Mouse (Mus musculus) heart, postnatal 0 days (tissue): Measurements from ENCODE around the gene Prkca. TPM values are rescaled to one million over a fixed set of nuclear protein-coding genes. Genes with fewer than 3 reads are reported as not detected.

ENCODE experiments used
- ATAC-seq: fragments of 200-750 bp; cut with Nextera tagmentation; 2 replicates; pipeline ENCODE4 v1.8.0; 2017; ENCODE audit warnings: low read depth, moderate number of reproducible peaks, moderate library complexity; ENCODE audit not compliant: insufficient read depth
- DNase-seq: peaks from one replicate; pipeline ENCODE4 v3.0.0-alpha.2; 2016; ENCODE audit warnings: low spot score
- H3K27ac ChIP-seq: fragments of 300-500 bp; sonication (generic); 2 replicates; pipeline ENCODE4 v1.5.1; 2014; ENCODE audit warnings: low read depth, mild to moderate bottlenecking
- H3K27me3 ChIP-seq: fragments of 300-500 bp; sonication (generic); 2 replicates; pipeline ENCODE4 v1.6.1; 2014; ENCODE audit warnings: low read length, mixed read lengths; ENCODE audit not compliant: control insufficient read depth, insufficient read depth
- H3K36me3 ChIP-seq: fragments of 300-500 bp; sonication (generic); replicated peaks from 2 replicates; pipeline ENCODE4 v1.6.1; 2014; ENCODE audit warnings: low read length, mixed read lengths; ENCODE audit not compliant: control insufficient read depth, insufficient read depth
- H3K4me1 ChIP-seq: fragments of 300-500 bp; sonication (generic); 2 replicates; pipeline ENCODE4 v1.6.1; 2014; ENCODE audit warnings: antibody characterized with exemption; ENCODE audit not compliant: control insufficient read depth, insufficient read depth
- H3K4me2 ChIP-seq: fragments of 300-500 bp; sonication (generic); 2 replicates; pipeline ENCODE4 v1.6.1; 2014; ENCODE audit warnings: low read depth, mild to moderate bottlenecking, low read length, moderate library complexity
- H3K4me3 ChIP-seq: fragments of 300-500 bp; sonication (generic); 2 replicates; pipeline ENCODE4 v1.5.1; 2014; ENCODE audit warnings: low read depth, low read length
- H3K9ac ChIP-seq: fragments of 300-500 bp; sonication (generic); replicated peaks from 2 replicates; pipeline ENCODE4 v1.6.1; 2014; ENCODE audit warnings: low read depth, low read length, mixed read lengths
- H3K9me3 ChIP-seq: fragments of 300-500 bp; sonication (generic); replicated peaks from 2 replicates; pipeline ENCODE4 v1.6.1; 2016; ENCODE audit warnings: low read length; ENCODE audit not compliant: control insufficient read depth
- CTCF ChIP-seq: IDR thresholded peaks from 2 replicates; pipeline ENCODE4 v1.5.1; 2016; ENCODE audit warnings: antibody characterized with exemption, control low read depth, low read depth
- EP300 ChIP-seq: IDR thresholded peaks from 2 replicates; pipeline ENCODE4 v1.6.1; 2016; ENCODE audit warnings: antibody characterized with exemption, low read depth
- WGBS: fragments of 180-500 bp; shearing (Covaris S2); extraction: QIAGEN DNeasy Blood & Tissue Kit; methylation state at CpG from one replicate; pipeline ENCODE4 v1.1.7; 2014; 5-methylcytosine and 5-hydroxymethylcytosine counted together
- polyA plus RNA-seq: library from polyadenylated mRNA; unstranded; fragments of >200 nt; fragmentation: Nextera tagmentation; extraction: Ambion mirVana; gene quantifications from 2 replicates; pipeline ENCODE4 v1.2.1, GENCODE M21; 2015
- total RNA-seq: library from RNA; depleted of rRNA; stranded (reverse); fragments of >200 nt; gene quantifications from 2 replicates; pipeline ENCODE4 v1.2.3, GENCODE M21; 2014; ENCODE audit warnings: low replicate concordance

The Prkca gene
- total and polyA plus RNA-seq, 2 experiments from 2014 or later = 7.0 to 11.2 TPM

DNA sequence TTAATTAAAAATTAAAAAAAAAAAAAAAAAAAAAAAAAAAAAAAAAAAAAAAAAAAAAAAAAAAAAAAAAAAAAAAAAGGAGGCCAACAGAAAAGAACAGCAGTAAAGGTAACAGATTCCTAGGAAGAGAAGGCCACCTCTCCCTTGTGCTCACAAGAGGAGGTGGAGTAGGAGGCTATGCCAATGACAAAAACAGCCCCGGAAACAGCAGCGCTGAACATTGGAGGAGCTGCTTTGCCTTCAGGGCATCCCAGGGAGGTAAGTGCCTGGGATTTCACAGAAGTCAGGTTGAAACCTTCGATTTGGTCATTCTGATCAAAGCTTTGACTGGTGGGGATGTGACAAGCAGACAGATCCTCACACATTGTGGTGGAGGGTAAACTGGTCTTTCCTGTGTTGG lies 231.3 kb downstream of the Prkca start:
- Histone ChIP-seq H3K4me1 (0 out of 2 replicates have a peak, but pooled peaks cover 3% of the 10 kb centered on the region), H3K9me3 (no peaks in the 10 kb centered on the region), H3K36me3 (no peaks in the 10 kb centered on the region), H3K27me3 (no peaks in the 10 kb centered on the region), H3K4me3 (no peak overlapping the region), H3K27ac (no peak overlapping the region), H3K9ac (no peak overlapping the region), H3K4me2 (no peak overlapping the region)
- DNase-seq = no peak
- ATAC-seq = no peak
- 62% methylated on average over 3 of the region's 3 CpGs for WGBS
- no peak for TF ChIP-seq CTCF
- TF ChIP-seq EP300 = no peak

DNA sequence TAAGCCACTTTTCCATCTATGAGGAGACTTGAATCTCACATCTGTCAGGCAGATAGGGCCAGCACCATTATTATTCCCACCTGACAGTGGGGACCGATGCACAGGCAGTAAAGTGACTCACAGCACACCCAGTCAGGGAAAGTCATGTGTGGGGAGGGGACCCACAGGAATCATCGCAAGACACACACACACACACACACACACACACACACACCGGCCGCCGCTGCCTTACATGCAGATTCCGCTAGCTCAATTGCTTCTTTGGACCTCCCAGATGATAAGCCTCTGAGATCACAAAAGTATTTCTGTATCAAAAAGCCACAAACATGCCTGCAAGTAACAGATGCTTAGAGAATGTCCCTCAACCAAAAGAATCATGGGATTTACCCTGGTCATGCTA lies 239.6 kb downstream of the Prkca start:
- H3K4me3 ChIP-seq = no peak overlapping the region
- TF ChIP-seq EP300 (no peak), CTCF (no peak)
- H3K4me2 ChIP-seq = no peak overlapping the region
- H3K27ac ChIP-seq = 0 out of 2 replicates have a peak overlapping the region, but pooled peaks have one; percentile 30
- peak; percentile 24; the same call in 1 of the 2 replicates for ATAC-seq
- H3K4me1 ChIP-seq = peaks cover 16% of the 10 kb centered on the region
- no peak overlapping the region for H3K9ac ChIP-seq
- H3K36me3 ChIP-seq = no peaks in the 10 kb centered on the region
- WGBS = 47% methylated on average over 6 of the region's 6 CpGs
- no peak for DNase-seq
- no peaks in the 10 kb centered on the region for H3K27me3 ChIP-seq
- no peaks in the 10 kb centered on the region for H3K9me3 ChIP-seq

DNA sequence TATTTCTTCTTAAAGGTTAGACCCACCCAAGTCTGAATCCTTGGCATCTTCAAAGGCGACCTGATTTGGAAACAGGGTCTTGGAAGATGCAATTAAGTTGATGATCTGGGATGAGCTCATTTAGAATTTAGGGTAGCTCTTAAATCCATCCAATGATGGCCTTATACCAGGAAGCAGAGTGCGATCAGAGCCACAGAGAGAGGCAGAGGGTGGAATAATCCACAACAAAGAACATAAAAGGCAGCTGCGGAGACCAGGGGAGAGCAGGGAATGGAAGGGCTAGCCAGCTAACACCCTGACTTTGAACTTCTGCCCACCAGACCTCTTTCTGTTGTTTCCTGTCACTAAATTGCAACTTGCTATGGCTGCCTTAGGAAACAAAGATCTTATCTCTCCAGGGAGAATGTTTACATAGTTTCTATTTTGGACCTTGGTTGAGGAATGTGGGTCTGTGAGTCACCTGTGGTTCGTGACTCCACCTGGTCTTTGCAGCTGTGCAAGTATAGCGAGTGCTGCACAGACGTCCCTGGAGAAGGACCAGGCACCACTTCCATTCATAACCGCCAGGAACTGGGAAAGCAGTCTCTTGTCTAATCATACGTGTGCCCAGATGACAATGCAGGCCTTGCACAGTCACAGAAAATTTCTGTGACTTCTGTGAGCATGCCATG lies 242.3 kb downstream of the Prkca start:
- TF ChIP-seq EP300 (no peak), CTCF (no peak)

DNA sequence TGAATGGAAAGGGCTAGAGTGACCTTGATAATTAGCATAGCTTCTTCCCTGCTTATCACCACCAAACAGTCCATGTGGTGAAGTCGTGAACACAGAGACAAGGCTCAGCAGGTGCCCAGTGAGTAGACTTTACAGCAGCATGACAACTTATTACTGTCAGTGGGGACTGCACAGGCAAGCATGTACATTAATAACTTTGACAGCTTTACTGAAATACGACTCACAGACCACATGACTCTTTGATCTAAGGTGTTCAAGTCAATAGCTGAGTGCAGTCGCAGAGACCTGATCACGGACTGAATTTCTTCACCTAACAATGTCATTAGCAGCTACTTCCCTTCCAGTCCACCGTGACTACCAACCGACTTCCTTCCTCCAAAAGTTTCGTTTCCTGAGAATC lies 245.4 kb downstream of the Prkca start:
- Histone ChIP-seq H3K4me1 (peaks cover 6% of the 10 kb centered on the region), H3K9me3 (no peaks in the 10 kb centered on the region), H3K36me3 (no peaks in the 10 kb centered on the region), H3K27ac (no peak overlapping the region), H3K4me3 (no peak overlapping the region), H3K4me2 (no peak overlapping the region), H3K9ac (no peak overlapping the region), H3K27me3 (no peaks in the 10 kb centered on the region)
- ATAC-seq = no peak
- WGBS = 54% methylated on average over 7 of the region's 7 CpGs
- no peak for DNase-seq
- TF ChIP-seq EP300 (no peak), CTCF (no peak)

More for the DNA sequence above, 242.3 kb downstream of the Prkca start:
- H3K36me3 ChIP-seq = no peaks in the 10 kb centered on the region
- no peaks in the 10 kb centered on the region for H3K27me3 ChIP-seq
- no peak overlapping the region for H3K4me2 ChIP-seq
- no peak overlapping the region for H3K27ac ChIP-seq
- H3K4me3 ChIP-seq = no peak overlapping the region
- WGBS = 53% methylated on average over 8 of the region's 8 CpGs
- ATAC-seq = 0 out of 2 replicates have a peak, but pooled peaks have one; percentile 20
- peaks cover 16% of the 10 kb centered on the region for H3K4me1 ChIP-seq
- H3K9me3 ChIP-seq = no peaks in the 10 kb centered on the region
- no peak overlapping the region for H3K9ac ChIP-seq
- no peak for DNase-seq

DNA sequence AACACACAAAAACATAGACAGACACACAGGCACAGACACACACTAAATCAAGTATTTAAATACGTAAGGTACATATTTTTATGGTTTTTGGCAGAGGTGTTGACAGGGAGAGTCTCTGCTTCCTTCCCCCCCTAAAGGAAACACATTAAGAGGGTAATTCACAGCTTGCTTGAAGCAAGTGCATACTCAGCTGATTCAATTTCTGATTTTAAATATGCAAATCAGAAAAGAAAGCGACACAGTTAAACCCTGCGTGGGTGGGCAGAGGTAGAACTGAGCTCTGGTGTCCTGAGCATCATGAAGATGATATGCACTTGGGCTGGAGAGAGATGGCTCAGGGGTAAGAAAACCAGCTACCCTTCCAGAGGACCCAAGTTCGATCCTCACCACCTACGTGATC lies 248.9 kb downstream of the Prkca start:
- WGBS = 95% methylated on average over 5 of the region's 5 CpGs
- Histone ChIP-seq H3K27ac (no peak overlapping the region), H3K4me1 (peaks cover 8% of the 10 kb centered on the region), H3K9ac (no peak overlapping the region), H3K27me3 (no peaks in the 10 kb centered on the region), H3K9me3 (no peaks in the 10 kb centered on the region), H3K4me2 (no peak overlapping the region), H3K4me3 (no peak overlapping the region), H3K36me3 (no peaks in the 10 kb centered on the region)
- no peak for DNase-seq
- no peak for TF ChIP-seq CTCF
- TF ChIP-seq EP300 = no peak
- no peak for ATAC-seq

DNA sequence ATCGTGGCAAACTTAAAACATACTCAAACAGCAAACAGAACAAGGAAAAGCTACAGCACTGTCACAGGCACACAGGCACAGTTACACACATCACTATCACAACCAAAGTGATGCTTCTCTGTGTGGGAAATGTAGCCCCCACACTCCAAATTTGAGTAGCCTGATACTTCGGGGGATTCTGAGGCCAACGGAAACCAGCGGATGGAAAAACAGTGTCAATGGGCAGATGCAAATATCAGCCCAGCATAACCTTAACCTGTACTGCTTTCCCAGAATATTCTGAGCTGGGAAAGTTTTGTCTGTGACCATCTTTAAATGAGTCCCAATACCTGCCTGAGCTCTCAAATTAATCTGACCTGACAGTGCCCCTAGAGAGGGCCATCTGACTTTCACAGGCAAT lies 250.5 kb downstream of the Prkca start:
- Histone ChIP-seq H3K4me1 (peaks cover 8% of the 10 kb centered on the region), H3K9me3 (no peaks in the 10 kb centered on the region), H3K4me3 (no peak overlapping the region), H3K27ac (no peak overlapping the region), H3K27me3 (no peaks in the 10 kb centered on the region), H3K9ac (no peak overlapping the region), H3K36me3 (no peaks in the 10 kb centered on the region), H3K4me2 (no peak overlapping the region)
- whole genome bisulfite sequencing = 83% methylated on average over 4 of the region's 4 CpGs
- TF ChIP-seq CTCF (no peak), EP300 (no peak)
- no peak for DNase-seq
- no peak for ATAC-seq
